In genomic region chr11:3936318-3936717, GRCm38 (mm10) we compare ENCODE assay signal across 23 mouse cellular contexts. TPM values are rescaled to one million over a fixed set of nuclear protein-coding genes. Genes with fewer than 3 reads are reported as not detected.
DNase-seq lines count a peak whose midpoint lies in the region; ATAC-seq and TF ChIP-seq lines count a peak whose summit lies in the region.
"Had no signal": no experiment of that assay in that cellular context is flagged by ENCODE, and none has a peak within 500 bp of the region (broad histone marks: within the 10 kb centered on the region; RNA-seq: fewer than 3 reads in every experiment).

No protein-coding gene starts in this region.

- H3K4me3 ChIP-seq in forebrain, embryonic 15.5 days: no peak overlapping the region
- no peak overlapping the region for H3K4me3 ChIP-seq in forebrain, embryonic 10.5 days
- no peak overlapping the region for H3K4me3 ChIP-seq in midbrain, postnatal 0 days (ENCODE audit: low read depth, low read length)
- H3K4me3 ChIP-seq in midbrain, embryonic 16.5 days (ENCODE audit: low read depth, low read length): no peak overlapping the region
- no peak overlapping the region for H3K4me3 ChIP-seq in left cerebral cortex, adult 2 months
- H3K4me3 ChIP-seq: embryonic facial prominence, embryonic 10.5 days; heart, adult 2 months; heart, embryonic 15.5 days; hindbrain, embryonic 10.5 days had no signal

- 69% methylated on average over 3 of the region's 3 CpGs for WGBS in forebrain, embryonic 15.5 days
- WGBS in forebrain, embryonic 10.5 days: 94% methylated on average over 3 of the region's 3 CpGs
- WGBS in midbrain, postnatal 0 days: 89% methylated on average over 3 of the region's 3 CpGs
- WGBS in midbrain, embryonic 16.5 days: 88% methylated on average over 3 of the region's 3 CpGs

- H3K36me3 ChIP-seq in forebrain, embryonic 15.5 days: no peaks in the 10 kb centered on the region
- no peaks in the 10 kb centered on the region for H3K36me3 ChIP-seq in forebrain, embryonic 10.5 days (replicated peaks)
- no peaks in the 10 kb centered on the region for H3K36me3 ChIP-seq in midbrain, postnatal 0 days (ENCODE audit: insufficient read depth, low read length)
- no peaks in the 10 kb centered on the region for H3K36me3 ChIP-seq in midbrain, embryonic 16.5 days (ENCODE audit: control insufficient read depth, insufficient read depth, low read length)
- H3K36me3 ChIP-seq: embryonic facial prominence, embryonic 10.5 days; heart, embryonic 15.5 days; hindbrain, embryonic 10.5 days had no signal

- ATAC-seq in forebrain, embryonic 15.5 days (replicated peaks): peak; percentile 47
- ATAC-seq in midbrain, postnatal 0 days (ENCODE audit: low FRiP score): no peak
- no peak for ATAC-seq in midbrain, embryonic 16.5 days
- ATAC-seq: activated CD4-positive, CD25-positive, alpha-beta regulatory T cell, adult 4 months; Patski had no signal

- DNase-seq in forebrain, embryonic 10.5 days (ENCODE audit: extremely low spot score, low spot score): no peak
- peak; percentile 8 for DNase-seq in midbrain, postnatal 0 days (ENCODE audit: low spot score)
- DNase-seq in brain, embryonic 14.5 days (ENCODE audit: low read depth): peak; percentile 80
- no peak for DNase-seq in left cerebral cortex, adult 2 months (ENCODE audit: extremely low spot score in 1 of 2, low spot score in 2 of 2)
- DNase-seq: adrenal gland, postnatal 14 days; cerebellum, adult 2 months; cerebellum, postnatal 10 days; gastrocnemius, postnatal 14 days; heart, adult 2 months; heart, postnatal 14 days had no signal

- H3K4me2 ChIP-seq in forebrain, embryonic 15.5 days (replicated peaks): no peak overlapping the region
- H3K4me2 ChIP-seq in midbrain, postnatal 0 days (ENCODE audit: low read depth, low read length, poor library complexity, severe bottlenecking): no peak overlapping the region
- H3K4me2 ChIP-seq in midbrain, embryonic 16.5 days (ENCODE audit: low read length): no peak overlapping the region
- H3K4me2 ChIP-seq: heart, embryonic 11.5 days; heart, embryonic 15.5 days; hindbrain, embryonic 14.5 days had no signal

- H3K9me3 ChIP-seq in forebrain, embryonic 15.5 days: no peaks in the 10 kb centered on the region
- no peaks in the 10 kb centered on the region for H3K9me3 ChIP-seq in forebrain, embryonic 10.5 days
- H3K9me3 ChIP-seq in midbrain, postnatal 0 days (ENCODE audit: low read length): no peaks in the 10 kb centered on the region
- H3K9me3 ChIP-seq in midbrain, embryonic 16.5 days (replicated peaks; ENCODE audit: control insufficient read depth, low read length, poor library complexity, severe bottlenecking): no peaks in the 10 kb centered on the region
- H3K9me3 ChIP-seq: embryonic facial prominence, embryonic 10.5 days; heart, embryonic 15.5 days; hindbrain, embryonic 10.5 days had no signal

- no peak for TF ChIP-seq CTCF in midbrain, postnatal 0 days (IDR thresholded peaks at IDR 0.05)
- TF ChIP-seq CTCF in brain, embryonic 14.5 days (IDR thresholded peaks at IDR 0.05; ENCODE audit: borderline replicate concordance, extremely low read depth, insufficient read depth, insufficient read length): no peak
- no peak for TF ChIP-seq CTCF in left cerebral cortex, adult 2 months (IDR thresholded peaks at IDR 0.05)

- no peak overlapping the region for H3K9ac ChIP-seq in forebrain, embryonic 15.5 days (replicated peaks)
- no peak overlapping the region for H3K9ac ChIP-seq in midbrain, postnatal 0 days (replicated peaks; ENCODE audit: low read length, poor library complexity, severe bottlenecking)
- H3K9ac ChIP-seq in midbrain, embryonic 16.5 days (ENCODE audit: low read depth, low read length): no peak overlapping the region
- H3K9ac ChIP-seq: heart, embryonic 15.5 days; hindbrain, embryonic 14.5 days had no signal

- peaks cover 16% of the 10 kb centered on the region for H3K4me1 ChIP-seq in forebrain, embryonic 15.5 days
- peaks cover 14% of the 10 kb centered on the region for H3K4me1 ChIP-seq in forebrain, embryonic 10.5 days
- H3K4me1 ChIP-seq in midbrain, postnatal 0 days (ENCODE audit: insufficient read depth, low read length): no peaks in the 10 kb centered on the region
- H3K4me1 ChIP-seq in midbrain, embryonic 16.5 days (ENCODE audit: control insufficient read depth, insufficient read depth, low read length): peaks cover 5% of the 10 kb centered on the region

- H3K27ac ChIP-seq in forebrain, embryonic 15.5 days (replicated peaks): 0 out of 2 replicates have a peak overlapping the region, but pooled peaks have one; percentile 17
- no peak overlapping the region for H3K27ac ChIP-seq in forebrain, embryonic 10.5 days
- no peak overlapping the region for H3K27ac ChIP-seq in midbrain, postnatal 0 days (ENCODE audit: low read depth, low read length)
- H3K27ac ChIP-seq in midbrain, embryonic 16.5 days (ENCODE audit: low read length): no peak overlapping the region
- H3K27ac ChIP-seq in left cerebral cortex, adult 2 months: no peak overlapping the region
- H3K27ac ChIP-seq: embryonic facial prominence, embryonic 10.5 days; heart, adult 2 months; heart, embryonic 15.5 days; hindbrain, embryonic 10.5 days; hindbrain, embryonic 14.5 days had no signal

- no peak for TF ChIP-seq POLR2A in brain, embryonic 14.5 days (IDR thresholded peaks at IDR 0.05; ENCODE audit: borderline replicate concordance, extremely low read depth, insufficient read depth, insufficient read length, poor library complexity, severe bottlenecking)

- no peaks in the 10 kb centered on the region for H3K27me3 ChIP-seq in forebrain, embryonic 15.5 days
- H3K27me3 ChIP-seq in forebrain, embryonic 10.5 days (ENCODE audit: poor library complexity, severe bottlenecking): no peaks in the 10 kb centered on the region; the same call in 1 of the 2 replicates
- no peaks in the 10 kb centered on the region for H3K27me3 ChIP-seq in midbrain, postnatal 0 days (ENCODE audit: insufficient read depth, low read length)
- no peaks in the 10 kb centered on the region for H3K27me3 ChIP-seq in midbrain, embryonic 16.5 days (ENCODE audit: control insufficient read depth, insufficient read depth, low read depth, low read length)
- H3K27me3 ChIP-seq: heart, embryonic 15.5 days had no signal

- intact Hi-C loops in left cerebral cortex, adult 2 months (cut with DNase I): no loop called here

RNA-seq across cellular contexts. Expression of gene Tcn2, which starts 4.4 kb away (rescaled TPM):
- polyA plus RNA-seq in forebrain, embryonic 15.5 days (2015; fragmentation: Nextera tagmentation; extraction: Ambion mirVana): 14.1 and 15.3 TPM in 2 replicates
- polyA plus RNA-seq in forebrain, embryonic 10.5 days (2016; fragmentation: Nextera tagmentation; extraction: Ambion mirVana): 19.4 and 21.1 TPM in 2 replicates
- 20.9 and 28.8 TPM in 2 replicates for total RNA-seq in midbrain, postnatal 0 days (2014; rRNA removed)
- 22.0 and 27.0 TPM in 2 replicates for polyA plus RNA-seq in midbrain, postnatal 0 days (2015; fragmentation: Nextera tagmentation; extraction: Ambion mirVana)
- polyA plus RNA-seq in midbrain, embryonic 16.5 days (2015; fragmentation: Nextera tagmentation; extraction: Ambion mirVana): 19.5 and 20.8 TPM in 2 replicates
- 21.2 and 27.4 TPM in 2 replicates for polyA plus RNA-seq in brain, embryonic 14.5 days (2012; rRNA removed)
- 10 to 100 TPM; 17.1 to 20.7 TPM for total RNA-seq in left cerebral cortex, adult 2 months (2021)

RNA-seq across cellular contexts. Expression of gene Slc35e4, which starts 21.9 kb away (rescaled TPM):
- polyA plus RNA-seq in forebrain, embryonic 15.5 days (2015; fragmentation: Nextera tagmentation; extraction: Ambion mirVana): 13.2 and 13.7 TPM in 2 replicates
- polyA plus RNA-seq in forebrain, embryonic 10.5 days (2016; fragmentation: Nextera tagmentation; extraction: Ambion mirVana): 4.8 and 5.1 TPM in 2 replicates
- total RNA-seq in midbrain, postnatal 0 days (2014; rRNA removed): 48.2 and 56.5 TPM in 2 replicates
- polyA plus RNA-seq in midbrain, postnatal 0 days (2015; fragmentation: Nextera tagmentation; extraction: Ambion mirVana): 27.3 and 27.4 TPM in 2 replicates
- 17.4 and 20.7 TPM in 2 replicates for polyA plus RNA-seq in midbrain, embryonic 16.5 days (2015; fragmentation: Nextera tagmentation; extraction: Ambion mirVana)
- 13.2 and 13.5 TPM in 2 replicates for polyA plus RNA-seq in brain, embryonic 14.5 days (2012; rRNA removed)
- 10 to 100 TPM; 19.1 to 20.9 TPM for total RNA-seq in left cerebral cortex, adult 2 months (2021)

RNA-seq across cellular contexts. Expression of gene Pes1, which starts 27.5 kb away (rescaled TPM):
- 70.5 and 71.6 TPM in 2 replicates for polyA plus RNA-seq in forebrain, embryonic 15.5 days (2015; fragmentation: Nextera tagmentation; extraction: Ambion mirVana)
- 116 and 118 TPM in 2 replicates for polyA plus RNA-seq in forebrain, embryonic 10.5 days (2016; fragmentation: Nextera tagmentation; extraction: Ambion mirVana)
- total RNA-seq in midbrain, postnatal 0 days (2014; rRNA removed): 36.1 and 37.7 TPM in 2 replicates
- polyA plus RNA-seq in midbrain, postnatal 0 days (2015; fragmentation: Nextera tagmentation; extraction: Ambion mirVana): 49.0 TPM in 2 replicates
- polyA plus RNA-seq in midbrain, embryonic 16.5 days (2015; fragmentation: Nextera tagmentation; extraction: Ambion mirVana): 59.1 and 61.5 TPM in 2 replicates
- 57.9 and 58.0 TPM in 2 replicates for polyA plus RNA-seq in brain, embryonic 14.5 days (2012; rRNA removed)
- total RNA-seq in left cerebral cortex, adult 2 months (2021): 10 to 100 TPM; 29.1 to 40.2 TPM

RNA-seq across cellular contexts. Expression of gene 4930556J24Rik, which starts 40.3 kb away (rescaled TPM):
- not detected in 2 replicates for polyA plus RNA-seq in forebrain, embryonic 15.5 days (2015; fragmentation: Nextera tagmentation; extraction: Ambion mirVana)
- 0.36 TPM in 2 replicates for polyA plus RNA-seq in forebrain, embryonic 10.5 days (2016; fragmentation: Nextera tagmentation; extraction: Ambion mirVana)
- 0.16 TPM in 1 of 2 replicates, not detected in the other for total RNA-seq in midbrain, postnatal 0 days (2014; rRNA removed)
- polyA plus RNA-seq in midbrain, postnatal 0 days (2015; fragmentation: Nextera tagmentation; extraction: Ambion mirVana): 0.26 TPM in 1 of 2 replicates, not detected in the other
- 0.25 TPM in 1 of 2 replicates, not detected in the other for polyA plus RNA-seq in midbrain, embryonic 16.5 days (2015; fragmentation: Nextera tagmentation; extraction: Ambion mirVana)
- polyA plus RNA-seq in brain, embryonic 14.5 days (2012; rRNA removed): 0.05 TPM in 1 of 2 replicates, not detected in the other
- under 1 TPM in 1 of 2 experiments, not detected in 1; 0.29 TPM for total RNA-seq in left cerebral cortex, adult 2 months (2021)
- total RNA-seq: adrenal gland, adult 18-20 months; adrenal gland, postnatal 14 days; gastrocnemius, adult 18-20 months; gastrocnemius, postnatal 14 days; heart, adult 2 months; heart, postnatal 14 days had no signal
- polyA plus RNA-seq: activated CD4-positive, CD25-positive, alpha-beta regulatory T cell, adult 4 months; embryonic facial prominence, embryonic 14.5 days; gonadal fat pad, adult 2 months; heart, adult 2 months; heart, embryonic 15.5 days had no signal

RNA-seq across cellular contexts. Expression of gene Dusp18, which starts 41.3 kb away (rescaled TPM):
- polyA plus RNA-seq in forebrain, embryonic 15.5 days (2015; fragmentation: Nextera tagmentation; extraction: Ambion mirVana): 35.4 and 38.3 TPM in 2 replicates
- 18.6 and 19.6 TPM in 2 replicates for polyA plus RNA-seq in forebrain, embryonic 10.5 days (2016; fragmentation: Nextera tagmentation; extraction: Ambion mirVana)
- 20.7 and 23.7 TPM in 2 replicates for total RNA-seq in midbrain, postnatal 0 days (2014; rRNA removed)
- 20.5 and 24.1 TPM in 2 replicates for polyA plus RNA-seq in midbrain, postnatal 0 days (2015; fragmentation: Nextera tagmentation; extraction: Ambion mirVana)
- 43.5 and 48.4 TPM in 2 replicates for polyA plus RNA-seq in midbrain, embryonic 16.5 days (2015; fragmentation: Nextera tagmentation; extraction: Ambion mirVana)
- 17.6 and 26.4 TPM in 2 replicates for polyA plus RNA-seq in brain, embryonic 14.5 days (2012; rRNA removed)
- 10 to 100 TPM; 23.1 to 24.9 TPM for total RNA-seq in left cerebral cortex, adult 2 months (2021)

Comparison
In these comparisons a context has a peak if more than half of its experiments do, and no peak if none do; other contexts are left out.
1. DNase-seq: peak in midbrain, postnatal 0 days (single experiment) and brain, embryonic 14.5 days (single experiment); none in forebrain, embryonic 10.5 days (single experiment) and left cerebral cortex, adult 2 months (0 of 2).